Mouse (Mus musculus) heart, postnatal 0 days (tissue): ENCODE measurements around the gene Meis2.

ENCODE experiments used
- CTCF ChIP-seq: IDR thresholded peaks from 2 replicates; pipeline ENCODE4 v1.5.1; 2016; ENCODE audit warnings: antibody characterized with exemption, control low read depth, low read depth
- EP300 ChIP-seq: IDR thresholded peaks from 2 replicates; pipeline ENCODE4 v1.6.1; 2016; ENCODE audit warnings: antibody characterized with exemption, low read depth

GRCm38 (mm10) chr2:116041683-116042262, 23.9 kb downstream of the Meis2 start:
- no peak for TF ChIP-seq CTCF
- TF ChIP-seq EP300 = no peak
